Mouse (Mus musculus) forebrain, embryonic 14.5 days (tissue): ENCODE results near the gene Sox9. TPM values are rescaled to one million over a fixed set of nuclear protein-coding genes. Genes with fewer than 3 reads are reported as not detected.

ENCODE experiments used
- ATAC-seq: fragments of 200-750 bp; cut with Nextera tagmentation; 2 replicates; pipeline ENCODE4 v1.8.0; 2017; ENCODE audit warnings: mild to moderate bottlenecking, moderate library complexity
- DNase-seq: peaks from one replicate; pipeline ENCODE4 v3.0.0-alpha.2; 2015; ENCODE audit warnings: low spot score
- H3K27ac ChIP-seq: fragments of 300-500 bp; sonication (generic); 2 replicates; pipeline ENCODE4 v1.5.1; 2014; ENCODE audit warnings: low read depth, mild to moderate bottlenecking, control low read depth, low read length, moderate library complexity
- H3K27me3 ChIP-seq: fragments of 300-500 bp; sonication (generic); replicated peaks from 2 replicates; pipeline ENCODE4 v1.6.1; 2014; ENCODE audit warnings: low read length, control low read depth, mixed read lengths; ENCODE audit not compliant: control insufficient read depth, insufficient read depth
- H3K36me3 ChIP-seq: fragments of 300-500 bp; sonication (generic); 2 replicates; pipeline ENCODE4 v1.6.1; 2014; ENCODE audit warnings: low read length, control low read depth; ENCODE audit not compliant: control insufficient read depth, insufficient read depth
- H3K4me1 ChIP-seq: fragments of 300-500 bp; sonication (generic); 2 replicates; pipeline ENCODE4 v1.6.1; 2014; ENCODE audit warnings: antibody characterized with exemption, low read length, control low read depth; ENCODE audit not compliant: control insufficient read depth, insufficient read depth
- H3K4me2 ChIP-seq: fragments of 300-500 bp; sonication (generic); 2 replicates; pipeline ENCODE4 v1.6.1; 2014; ENCODE audit warnings: mild to moderate bottlenecking, control low read depth, low read length
- H3K4me3 ChIP-seq: fragments of 300-500 bp; sonication (generic); 2 replicates; pipeline ENCODE4 v1.5.1; 2014; ENCODE audit warnings: low read depth, low read length, control low read depth
- H3K9ac ChIP-seq: fragments of 300-500 bp; sonication (generic); 2 replicates; pipeline ENCODE4 v1.6.1; 2014; ENCODE audit warnings: mild to moderate bottlenecking, low read length, control low read depth, moderate library complexity
- H3K9me3 ChIP-seq: fragments of 300-500 bp; sonication (generic); replicated peaks from 2 replicates; pipeline ENCODE4 v1.6.1; 2016; ENCODE audit warnings: low read length, control low read depth, mixed read lengths; ENCODE audit not compliant: control insufficient read depth
- WGBS: fragments of 180-500 bp; shearing (Covaris S2); extraction: QIAGEN DNeasy Blood & Tissue Kit; methylation state at CpG from one replicate; pipeline ENCODE4 v1.1.7; 2014; 5-methylcytosine and 5-hydroxymethylcytosine counted together
- polyA plus RNA-seq: library from polyadenylated mRNA; unstranded; fragments of >200 nt; fragmentation: Nextera tagmentation; extraction: Ambion mirVana; gene quantifications from 2 replicates; pipeline ENCODE4 v1.2.1, GENCODE M21; 2014

The Sox9 gene
- polyA plus RNA-seq, 1 experiment from 2014 or later: 43.6 TPM

DNA sequence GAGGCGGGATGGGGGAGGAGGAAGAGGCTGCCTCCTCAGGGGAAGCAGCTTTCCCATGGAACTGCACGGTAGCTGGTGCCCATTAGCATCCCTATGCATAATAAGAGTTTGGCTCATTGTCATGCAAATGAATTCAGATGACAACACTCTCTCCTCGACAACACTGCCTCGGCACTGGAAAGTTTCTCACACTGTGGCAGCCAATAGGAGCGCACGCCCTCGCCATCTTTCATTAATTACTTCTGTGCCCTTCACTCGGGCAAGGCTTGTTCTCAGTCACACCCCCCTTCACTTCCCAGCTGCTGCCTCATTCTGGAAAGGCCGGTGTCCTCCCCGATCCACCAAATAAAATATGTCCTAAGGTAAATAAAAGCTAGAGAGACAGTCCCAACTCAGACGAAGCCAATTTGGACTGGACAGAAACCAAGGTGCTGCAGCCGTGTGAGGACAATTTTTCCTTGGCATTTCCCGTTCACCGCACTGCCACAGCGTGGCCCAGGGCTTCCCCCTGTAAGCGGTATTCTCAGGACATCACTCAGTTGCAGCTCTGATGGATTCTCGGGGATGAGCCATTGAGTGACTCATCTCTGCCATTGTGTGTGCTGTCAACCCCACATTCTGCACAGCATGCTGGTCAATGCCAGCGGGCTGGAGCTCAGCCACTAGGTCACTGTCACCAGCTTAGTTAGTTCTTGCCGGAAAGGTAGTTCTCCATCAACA, 29.3 kb downstream of the Sox9 start:
- H3K9me3 ChIP-seq: no peaks in the 10 kb centered on the region
- peak; percentile 97 for ATAC-seq

DNA sequence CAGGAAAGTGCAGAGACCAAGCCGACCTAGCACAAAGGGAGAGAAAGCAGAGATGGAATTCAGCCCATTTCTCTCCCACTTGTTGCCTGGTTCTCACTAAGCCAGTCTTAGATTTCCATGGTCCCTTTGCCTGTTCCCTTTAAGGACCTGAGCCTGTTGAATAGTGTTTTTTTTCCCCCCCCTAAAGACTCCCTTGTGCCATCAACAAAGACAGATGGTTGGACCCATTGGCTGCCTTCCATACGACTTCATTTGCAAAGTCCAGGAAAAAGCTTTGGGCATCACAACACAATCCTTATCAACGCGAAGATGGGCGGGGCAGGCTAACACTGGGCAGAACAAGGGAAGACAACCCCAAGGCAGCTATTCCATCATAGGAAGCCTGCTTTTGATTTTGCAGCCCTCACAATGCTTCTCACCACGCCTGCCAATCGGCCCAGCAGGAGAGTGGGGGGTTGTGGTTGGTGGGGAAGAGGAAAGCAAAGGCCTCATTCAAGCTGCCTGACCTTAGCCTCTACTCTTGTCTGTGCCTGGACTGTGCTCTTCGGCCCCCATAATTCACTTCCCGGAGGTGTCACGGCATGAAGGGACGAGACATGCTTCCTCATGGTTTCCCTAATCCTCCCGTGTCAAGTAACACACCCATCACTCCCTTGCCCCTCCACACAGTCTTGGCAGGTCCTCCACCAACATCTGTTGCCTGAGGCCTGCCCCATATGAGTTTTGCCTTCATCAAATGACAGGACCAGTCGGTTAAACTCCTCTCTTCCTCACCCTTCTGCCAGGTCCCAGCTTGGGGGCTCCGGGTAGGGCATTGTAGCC, 36.0 kb downstream of the Sox9 start:
- ATAC-seq: peak; percentile 88
- Histone ChIP-seq H3K4me3 (no peak overlapping the region), H3K36me3 (no peaks in the 10 kb centered on the region), H3K9ac (no peak overlapping the region), H3K4me1 (peaks cover 13% of the 10 kb centered on the region), H3K9me3 (no peaks in the 10 kb centered on the region), H3K27ac (peak overlapping the region; percentile 30; the same call in 1 of the 2 replicates), H3K4me2 (no peak overlapping the region), H3K27me3 (no peaks in the 10 kb centered on the region)
- WGBS: 31% methylated on average over 14 of the region's 14 CpGs
- peak; percentile 88 for DNase-seq

More for the DNA sequence above, 29.3 kb downstream of the Sox9 start:
- peak overlapping the region; percentile 18; the same call in 1 of the 2 replicates for H3K4me3 ChIP-seq
- peak; percentile 98 for DNase-seq
- H3K4me1 ChIP-seq: peaks cover 32% of the 10 kb centered on the region
- peak overlapping the region; percentile 25; the same call in 1 of the 2 replicates for H3K9ac ChIP-seq
- H3K27me3 ChIP-seq: no peaks in the 10 kb centered on the region
- H3K36me3 ChIP-seq: no peaks in the 10 kb centered on the region
- peak overlapping the region; percentile 92 for H3K27ac ChIP-seq
- WGBS: 1% methylated on average over 19 of the region's 19 CpGs
- H3K4me2 ChIP-seq: peak overlapping the region; percentile 53

DNA sequence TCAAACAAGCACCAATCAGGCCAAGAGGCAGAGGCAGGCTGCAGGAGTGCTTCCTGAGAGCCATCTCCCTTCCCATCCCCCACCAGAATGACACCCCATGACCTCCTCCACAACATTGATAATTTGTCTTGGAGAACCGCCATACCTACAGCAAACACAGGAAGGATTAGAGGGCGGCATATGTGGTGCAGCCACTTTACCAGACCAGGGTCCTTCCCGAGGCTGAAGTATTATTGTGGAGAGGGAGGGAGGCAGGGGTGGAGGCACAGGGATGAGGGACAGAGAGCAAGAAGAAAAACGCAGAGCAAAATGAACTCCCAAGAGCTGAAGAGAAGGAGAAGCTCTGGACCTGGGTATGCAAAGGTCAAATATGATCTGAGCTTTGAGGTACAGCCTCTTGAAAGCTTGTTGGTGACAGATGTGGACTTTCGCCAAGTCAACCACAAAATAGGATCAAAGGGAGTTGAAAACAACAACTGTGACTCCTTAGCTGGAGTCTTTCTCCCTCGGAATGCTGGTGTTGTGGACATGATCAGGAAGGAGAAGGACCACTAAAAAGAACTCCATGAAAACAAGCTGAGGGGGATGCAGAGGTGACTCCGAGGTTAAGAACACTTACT, 36.7 kb downstream of the Sox9 start:
- 55% methylated on average over 7 of the region's 7 CpGs for WGBS
- no peak overlapping the region for H3K9ac ChIP-seq
- DNase-seq (no peak), ATAC-seq (0 out of 2 replicates have a peak, but pooled peaks have one; percentile 18)
- H3K9me3 ChIP-seq: no peaks in the 10 kb centered on the region
- H3K4me3 ChIP-seq: no peak overlapping the region
- H3K4me2 ChIP-seq: no peak overlapping the region
- H3K36me3 ChIP-seq: no peaks in the 10 kb centered on the region
- peak overlapping the region; percentile 10; the same call in 1 of the 2 replicates for H3K27ac ChIP-seq
- H3K27me3 ChIP-seq: no peaks in the 10 kb centered on the region
- peaks cover 10% of the 10 kb centered on the region for H3K4me1 ChIP-seq

DNA sequence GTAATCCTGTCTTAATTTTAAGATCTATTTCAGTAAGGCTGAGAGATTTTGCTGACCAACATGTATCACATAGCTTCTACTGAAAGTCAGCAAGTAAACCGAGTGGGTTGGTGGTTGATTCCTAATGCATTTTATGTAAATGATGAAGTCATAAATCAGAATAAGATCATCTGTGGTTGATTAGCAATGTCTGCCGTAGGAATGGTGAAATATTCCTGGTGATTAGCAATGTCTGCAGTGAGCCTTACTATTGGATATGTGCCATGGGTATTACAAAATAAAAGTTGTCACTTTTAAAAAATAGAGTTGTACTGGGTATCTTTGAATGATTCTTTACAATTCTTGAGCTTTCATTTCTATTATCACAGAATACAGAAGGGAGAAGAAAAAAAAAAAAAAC, 39.5 kb downstream of the Sox9 start:
- WGBS: 85% methylated on average over 2 of the region's 2 CpGs
- no peaks in the 10 kb centered on the region for H3K9me3 ChIP-seq
- DNase-seq (no peak), ATAC-seq (no peak)
- no peaks in the 10 kb centered on the region for H3K36me3 ChIP-seq
- no peak overlapping the region for H3K4me2 ChIP-seq
- no peak overlapping the region for H3K27ac ChIP-seq
- peaks cover 13% of the 10 kb centered on the region for H3K4me1 ChIP-seq
- no peak overlapping the region for H3K4me3 ChIP-seq
- no peak overlapping the region for H3K9ac ChIP-seq
- no peaks in the 10 kb centered on the region for H3K27me3 ChIP-seq

DNA sequence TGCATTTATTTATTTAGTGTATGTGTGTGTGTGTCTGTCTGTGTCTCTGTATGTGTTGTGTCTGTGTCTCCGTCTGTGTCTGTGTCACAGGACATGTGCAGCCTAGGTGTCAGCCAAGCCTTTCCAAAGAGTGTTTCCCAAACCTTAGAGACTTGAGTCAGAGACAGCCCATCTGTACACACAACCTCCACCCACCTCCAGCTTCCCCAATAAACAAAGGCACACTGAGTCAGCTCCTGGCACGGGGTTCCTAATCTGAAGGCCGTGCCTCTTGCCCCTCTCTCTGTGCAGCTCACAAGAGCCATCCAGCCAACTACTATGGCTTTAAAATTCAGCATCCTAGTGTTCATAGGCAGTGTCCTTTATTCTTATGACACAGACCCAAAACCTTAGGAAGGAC, 42.1 kb downstream of the Sox9 start:
- peaks cover 3% of the 10 kb centered on the region; the same call in 1 of the 2 replicates for H3K4me1 ChIP-seq
- no peak overlapping the region for H3K4me3 ChIP-seq
- no peak overlapping the region for H3K9ac ChIP-seq
- H3K4me2 ChIP-seq: no peak overlapping the region
- H3K9me3 ChIP-seq: no peaks in the 10 kb centered on the region
- ATAC-seq (no peak), DNase-seq (no peak)
- 43% methylated on average over 3 of the region's 3 CpGs for WGBS
- no peaks in the 10 kb centered on the region for H3K27me3 ChIP-seq
- no peaks in the 10 kb centered on the region for H3K36me3 ChIP-seq
- no peak overlapping the region for H3K27ac ChIP-seq

DNA sequence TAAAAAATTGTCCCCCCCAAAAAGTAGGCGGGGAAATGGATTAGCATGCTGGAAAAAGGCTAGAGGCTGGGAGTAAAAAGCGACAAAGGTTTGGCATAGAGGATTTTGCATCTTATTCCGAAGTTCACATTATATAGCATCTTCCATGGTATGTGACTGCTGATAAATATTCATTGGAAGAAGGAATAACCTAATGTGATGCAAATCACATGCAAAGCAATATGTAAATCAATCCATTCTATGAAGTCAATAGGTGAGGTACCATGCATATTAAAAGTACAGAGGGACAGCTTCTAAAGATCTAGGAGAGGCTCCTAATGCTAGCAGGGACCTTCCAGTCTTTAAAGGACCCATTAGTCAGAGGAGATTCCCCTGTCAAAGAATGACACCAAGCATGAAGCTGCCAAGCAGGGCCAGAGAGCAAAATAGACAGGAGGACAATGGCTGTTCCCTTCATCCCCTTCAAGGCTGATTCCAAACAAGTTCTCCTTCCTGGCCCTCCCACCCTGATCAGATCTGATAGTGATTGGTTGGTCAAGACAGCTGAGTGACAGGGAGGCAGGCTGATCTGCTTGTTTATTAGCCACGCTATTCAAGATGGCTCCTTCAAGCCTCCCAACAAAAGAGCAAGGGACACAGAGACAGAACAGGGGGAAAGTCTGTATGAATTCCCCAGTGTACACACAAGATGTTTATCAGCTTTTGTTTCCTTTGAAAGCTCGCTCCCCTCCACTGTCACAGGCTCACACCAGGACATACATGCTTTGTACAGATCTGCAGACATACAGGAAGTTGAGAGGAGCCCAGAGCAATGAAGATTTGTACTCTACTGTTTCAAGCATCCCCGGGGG, 44.4 kb downstream of the Sox9 start:
- no peak overlapping the region for H3K9ac ChIP-seq
- 70% methylated on average over 6 of the region's 6 CpGs for WGBS
- DNase-seq: peak; percentile 58
- H3K4me2 ChIP-seq: no peak overlapping the region
- H3K27me3 ChIP-seq: no peaks in the 10 kb centered on the region
- ATAC-seq: peak; percentile 80
- peaks cover 3% of the 10 kb centered on the region; the same call in 1 of the 2 replicates for H3K4me1 ChIP-seq
- H3K4me3 ChIP-seq: no peak overlapping the region
- H3K27ac ChIP-seq: 0 out of 2 replicates have a peak overlapping the region, but pooled peaks have one; percentile 17
- no peaks in the 10 kb centered on the region for H3K36me3 ChIP-seq
- H3K9me3 ChIP-seq: no peaks in the 10 kb centered on the region

DNA sequence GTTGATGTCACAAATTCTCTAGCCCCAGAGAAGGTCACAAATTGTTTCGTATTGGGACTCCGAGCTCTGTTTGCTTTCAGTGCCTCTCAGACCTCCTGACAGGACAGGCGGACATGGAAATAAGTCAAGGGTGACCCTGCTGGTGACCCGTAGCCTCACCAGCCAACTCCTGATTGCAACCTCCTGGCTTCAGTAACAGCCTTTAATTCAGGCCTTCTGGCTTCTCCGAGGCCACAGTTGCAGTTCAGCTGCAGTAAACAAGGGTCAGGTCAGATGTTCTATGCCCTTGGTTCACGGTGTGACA, 45.0 kb downstream of the Sox9 start:
- no peaks in the 10 kb centered on the region for H3K9me3 ChIP-seq
- no peak overlapping the region for H3K4me2 ChIP-seq
- WGBS: 83% methylated on average over 6 of the region's 6 CpGs
- H3K4me3 ChIP-seq: no peak overlapping the region
- no peak overlapping the region for H3K27ac ChIP-seq
- H3K36me3 ChIP-seq: no peaks in the 10 kb centered on the region
- H3K4me1 ChIP-seq: peaks cover 3% of the 10 kb centered on the region; the same call in 1 of the 2 replicates
- H3K9ac ChIP-seq: no peak overlapping the region
- H3K27me3 ChIP-seq: no peaks in the 10 kb centered on the region
- DNase-seq (no peak), ATAC-seq (no peak)

DNA sequence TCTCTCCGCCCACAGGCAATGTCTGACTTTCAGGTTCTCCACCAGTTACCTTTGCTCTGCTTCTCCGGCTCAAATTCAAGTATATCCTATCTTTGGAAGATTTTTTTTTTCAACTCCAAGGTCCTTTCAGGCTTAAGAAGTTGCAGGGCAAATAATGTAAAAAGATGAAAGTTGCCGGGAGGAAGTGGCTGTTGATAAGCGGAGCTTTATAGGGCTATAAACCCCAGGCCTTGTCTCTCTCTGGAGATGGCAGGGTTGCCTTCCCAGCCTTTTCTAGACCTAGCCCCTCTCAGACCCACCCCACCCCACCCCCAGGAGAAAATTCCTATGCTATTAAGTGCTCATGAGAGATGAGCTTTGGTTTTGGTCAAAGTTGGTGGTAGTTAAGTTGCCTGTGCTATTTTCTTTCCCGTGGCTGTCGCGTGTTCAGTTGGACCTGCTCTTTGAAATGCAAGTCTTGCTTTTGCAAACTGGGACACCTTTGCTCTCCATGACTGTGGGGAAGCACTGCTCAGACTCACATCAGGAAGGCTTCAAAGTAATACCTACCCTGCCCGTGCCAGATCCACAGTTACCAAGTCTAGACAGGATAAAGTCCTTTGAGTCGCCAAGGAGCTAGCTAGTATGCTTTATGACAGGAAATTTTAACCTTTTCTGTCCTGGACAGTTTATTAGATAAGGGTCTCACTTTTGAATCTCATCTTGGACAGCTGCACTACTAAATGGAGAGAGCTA, 46.7 kb downstream of the Sox9 start:
- peaks cover 7% of the 10 kb centered on the region; the same call in 1 of the 2 replicates for H3K4me1 ChIP-seq

More for the DNA sequence above, 46.7 kb downstream of the Sox9 start:
- Histone ChIP-seq H3K36me3 (no peaks in the 10 kb centered on the region), H3K4me3 (no peak overlapping the region), H3K9me3 (no peaks in the 10 kb centered on the region), H3K4me2 (no peak overlapping the region), H3K27ac (no peak overlapping the region), H3K27me3 (no peaks in the 10 kb centered on the region), H3K9ac (no peak overlapping the region)
- ATAC-seq (no peak), DNase-seq (no peak)
- WGBS: 95% methylated on average over 9 of the region's 9 CpGs
